10 mouse cellular contexts compared by ENCODE assay signal in the genomic region with DNA sequence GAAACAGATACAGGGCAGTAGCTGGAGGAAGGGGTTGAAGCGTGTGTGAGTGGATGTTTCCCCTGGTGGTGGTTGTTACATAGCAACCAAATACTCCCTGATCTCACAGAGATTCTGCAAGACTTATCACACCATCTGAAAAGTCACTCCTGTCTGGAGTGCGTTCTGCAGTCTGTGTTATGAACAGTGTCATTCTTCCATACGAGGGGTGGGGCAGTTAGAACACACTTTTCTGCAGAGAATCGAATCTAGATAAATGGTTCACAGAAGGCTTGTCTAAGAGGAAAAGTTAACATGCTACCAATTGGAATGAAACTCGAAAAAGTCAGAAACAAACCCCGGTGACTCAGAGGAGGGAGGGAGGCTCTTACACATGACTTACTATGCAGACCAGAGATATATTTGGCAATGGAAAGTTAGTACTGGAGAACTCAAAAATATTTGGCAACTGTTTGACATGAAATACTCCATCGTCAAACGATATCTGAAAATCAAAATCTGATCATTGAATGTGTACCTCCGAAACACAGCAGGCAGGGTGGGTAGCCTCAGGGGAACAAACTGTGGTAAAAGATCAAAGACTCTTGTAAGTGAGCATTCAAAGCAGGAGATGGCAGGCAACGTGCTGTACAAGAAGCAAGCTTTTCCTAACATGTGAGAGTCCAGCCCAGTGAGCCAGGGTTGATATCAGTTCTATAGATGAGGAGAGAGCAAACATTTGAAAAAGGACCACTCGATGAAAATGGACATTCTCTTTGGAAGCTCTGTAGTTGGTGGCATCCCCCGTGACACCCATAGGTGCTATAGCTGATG. TPM values are rescaled to one million over a fixed set of nuclear protein-coding genes. Genes with fewer than 3 reads are reported as not detected.
A peak's percentile ranks its signal among the peaks of the same experiment; 100 is the strongest.
DNase-seq lines count a peak whose midpoint lies in the region.
"Had no signal": no experiment of that assay in that cellular context is flagged by ENCODE, and none has a peak within 500 bp of the region (broad histone marks: within the 10 kb centered on the region; RNA-seq: fewer than 3 reads in every experiment).

No protein-coding gene starts in this region.

- H3K36me3 ChIP-seq in limb, embryonic 10.5 days, result no peaks in the 10 kb centered on the region
- H3K36me3 ChIP-seq: midbrain, embryonic 15.5 days had no signal

- H3K27me3 ChIP-seq in limb, embryonic 10.5 days (ENCODE audit: low read depth, poor library complexity, severe bottlenecking), result no peaks in the 10 kb centered on the region
- H3K27me3 ChIP-seq: midbrain, embryonic 15.5 days had no signal

- WGBS in limb, embryonic 10.5 days, result 83% methylated on average over 12 of the region's 12 CpGs

- H3K4me1 ChIP-seq in limb, embryonic 10.5 days, result peaks cover 19% of the 10 kb centered on the region; the same call in 1 of the 2 replicates
- H3K4me1 ChIP-seq: midbrain, embryonic 15.5 days had no signal

- peak; percentile 60 for DNase-seq in adrenal gland, adult 2 months
- DNase-seq in adrenal gland, postnatal 14 days, result no peak
- peak; percentile 31 for DNase-seq in lung, postnatal 25 days (ENCODE audit: low spot score)
- DNase-seq in lung, postnatal 4 days, result no peak
- no peak for DNase-seq in limb, embryonic 10.5 days (ENCODE audit: low spot score)
- peak; percentile 57 for DNase-seq in thymus, postnatal 0 days (ENCODE audit: low spot score)
- DNase-seq in layer of hippocampus, postnatal 14 days (ENCODE audit: low spot score in 2 of 2), result no peak
- no peak for DNase-seq in neural tube, embryonic 10.5 days (ENCODE audit: extremely low spot score, low spot score)
- DNase-seq: right cerebral cortex, adult 18-20 months had no signal

- H3K27ac ChIP-seq in limb, embryonic 10.5 days, result peak overlapping the region; percentile 20; the same call in 1 of the 2 replicates
- H3K27ac ChIP-seq: midbrain, embryonic 15.5 days had no signal

- no peak overlapping the region for H3K4me3 ChIP-seq in limb, embryonic 10.5 days
- H3K4me3 ChIP-seq: midbrain, embryonic 15.5 days had no signal

- no peaks in the 10 kb centered on the region for H3K9me3 ChIP-seq in limb, embryonic 10.5 days (replicated peaks)
- H3K9me3 ChIP-seq: midbrain, embryonic 15.5 days had no signal

RNA-seq across cellular contexts. Expression of gene Ets2, which starts 47.6 kb away (rescaled TPM):
- total RNA-seq in adrenal gland, adult 2 months (2021), result 10 to 100 TPM; 40.1 to 47.7 TPM
- 97.9 and 122 TPM in 2 replicates for polyA plus RNA-seq in adrenal gland, adult 2 months (2012; rRNA removed)
- total RNA-seq in adrenal gland, postnatal 14 days (2021), result 69.5 and 77.3 TPM in 2 replicates
- polyA plus RNA-seq in limb, embryonic 10.5 days (2016; fragmentation: Nextera tagmentation; extraction: Ambion mirVana), result 110 and 119 TPM in 2 replicates
- 255 and 277 TPM in 2 replicates for polyA plus RNA-seq in thymus, postnatal 0 days (2015; fragmentation: Nextera tagmentation; extraction: Ambion mirVana)
- total RNA-seq in layer of hippocampus, postnatal 14 days (2021), result 10 to 100 TPM; 42.9 to 49.5 TPM

Comparison
In these comparisons a context has a peak if more than half of its experiments do, and no peak if none do; other contexts are left out.
1. DNase-seq: peak in adrenal gland, adult 2 months (single experiment), lung, postnatal 25 days (single experiment) and thymus, postnatal 0 days (single experiment); none in adrenal gland, postnatal 14 days (single experiment), lung, postnatal 4 days (0 of 2), limb, embryonic 10.5 days (single experiment), layer of hippocampus, postnatal 14 days (0 of 2) and neural tube, embryonic 10.5 days (single experiment).